Mouse (Mus musculus) cerebellum, adult 11-12 months (tissue): ENCODE measurements around the gene Kcnk7.

Experiments
- DNase-seq: peaks from one replicate; pipeline ENCODE4 v3.0.0; 2022

Kcnk7 gene

DNA sequence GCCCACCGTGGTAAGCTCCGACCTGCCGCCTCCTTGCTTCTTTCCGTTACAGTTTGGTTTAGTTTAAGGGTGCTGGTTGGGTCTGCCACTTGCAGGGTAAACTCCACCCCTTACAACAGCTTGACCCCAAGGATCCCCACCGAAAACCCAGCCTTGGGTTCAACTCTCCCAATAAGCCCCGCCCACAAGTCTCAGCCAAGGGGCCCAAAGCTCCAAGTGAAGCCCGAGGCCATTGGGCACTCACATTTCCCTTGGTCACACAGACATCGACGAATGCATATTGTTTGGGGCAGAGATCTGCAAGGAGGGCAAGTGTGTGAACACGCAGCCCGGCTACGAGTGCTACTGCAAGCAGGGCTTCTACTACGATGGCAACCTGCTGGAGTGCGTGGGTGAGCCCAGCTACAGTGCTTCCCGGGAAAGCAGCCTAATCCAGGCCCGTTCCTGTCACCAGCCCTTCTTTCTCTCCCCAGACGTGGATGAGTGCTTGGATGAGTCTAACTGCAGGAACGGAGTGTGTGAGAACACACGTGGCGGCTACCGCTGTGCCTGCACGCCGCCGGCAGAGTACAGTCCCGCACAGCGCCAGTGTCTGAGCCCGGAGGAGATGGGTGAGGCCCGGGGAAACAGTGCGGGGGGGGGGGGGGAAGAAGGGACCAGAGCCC, 52.3 kb downstream of the Kcnk7 start:
- DNase-seq = peak; percentile 35
